Mouse (Mus musculus) cerebellum, adult 18-20 months (tissue): ENCODE measurements at regions not wholly inside any gene's neighbourhood (a gene's known extent, or its start where the extent isn't known, plus 50 kb on each side); places are given as distances from the start of the nearest gene placed in this dataset.

Experiments used
- DNase-seq, 2 experiments: peaks; one replicate each; pipeline ENCODE4 v3.0.0; 2021

GRCm38 (mm10) chr13:84771956-84772355 is 417.3 kb upstream of the Ccnh start:
- DNase-seq, result no peak

GRCm38 (mm10) chr13:84783017-84783937 is 405.9 kb upstream of the Ccnh start:
- no peak for DNase-seq

GRCm38 (mm10) chr13:84804241-84804980 is 384.8 kb upstream of the Ccnh start:
- DNase-seq, result no peak

GRCm38 (mm10) chr13:84805190-84805589 is 384.0 kb upstream of the Ccnh start:
- no peak for DNase-seq

GRCm38 (mm10) chr13:84809605-84810004 is 379.6 kb upstream of the Ccnh start:
- no peak for DNase-seq
